Mouse (Mus musculus) heart, postnatal 36 days (tissue): ENCODE measurements around the gene Dazap1. TPM values are rescaled to one million over a fixed set of nuclear protein-coding genes. Genes with fewer than 3 reads are reported as not detected.

Experiments
- DNase-seq, 2 experiments: peaks; one replicate each; pipeline ENCODE4 v3.0.0; 2021 to 2022
- intact Hi-C: fragments of 180-260 bp; cut with DNase I; formaldehyde crosslinking; loops from one replicate; pipeline ENCODE4 v1.15.1; 2025
- total RNA-seq, 2 experiments: library from RNA; stranded (reverse); gene quantifications; 2 replicates each; pipeline ENCODE4 v1.2.3; 2021

Dazap1 gene
- total RNA-seq, 2 experiments from 2014 or later: 57.7 to 58.5 TPM

GRCm38 (mm10) chr10:80270099-80270498 lies 8.8 kb downstream of the Dazap1 start:
- no peak for DNase-seq
- intact Hi-C loops: no loop called here

DNA sequence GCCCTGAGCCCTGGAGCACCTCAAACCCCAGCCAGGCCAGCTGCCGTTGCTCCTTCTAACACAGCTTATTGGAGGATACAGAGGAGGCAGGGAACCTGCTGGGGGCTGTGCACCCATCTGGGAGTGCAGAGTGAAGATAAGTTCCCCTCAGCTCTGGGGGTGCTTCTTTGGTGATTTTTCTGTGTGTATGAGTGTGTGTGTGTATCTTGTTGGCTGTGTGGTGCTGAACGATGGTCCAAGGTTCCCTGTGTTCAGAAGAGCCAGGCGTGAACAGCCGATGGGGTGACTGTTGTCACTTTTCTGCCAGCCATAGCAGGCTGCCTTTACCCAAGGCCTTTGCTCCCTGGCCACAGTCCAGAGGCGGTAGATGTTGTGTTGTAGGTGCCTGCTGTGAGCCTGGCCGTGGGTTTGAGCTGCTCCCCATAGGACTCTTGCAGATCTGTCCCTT lies 9.5 kb downstream of the Dazap1 start:
- no peak for DNase-seq
- intact Hi-C loops: no loop called here

GRCm38 (mm10) chr10:80271186-80271843 lies 10.0 kb downstream of the Dazap1 start:
- intact Hi-C loops: no loop called here

DNA sequence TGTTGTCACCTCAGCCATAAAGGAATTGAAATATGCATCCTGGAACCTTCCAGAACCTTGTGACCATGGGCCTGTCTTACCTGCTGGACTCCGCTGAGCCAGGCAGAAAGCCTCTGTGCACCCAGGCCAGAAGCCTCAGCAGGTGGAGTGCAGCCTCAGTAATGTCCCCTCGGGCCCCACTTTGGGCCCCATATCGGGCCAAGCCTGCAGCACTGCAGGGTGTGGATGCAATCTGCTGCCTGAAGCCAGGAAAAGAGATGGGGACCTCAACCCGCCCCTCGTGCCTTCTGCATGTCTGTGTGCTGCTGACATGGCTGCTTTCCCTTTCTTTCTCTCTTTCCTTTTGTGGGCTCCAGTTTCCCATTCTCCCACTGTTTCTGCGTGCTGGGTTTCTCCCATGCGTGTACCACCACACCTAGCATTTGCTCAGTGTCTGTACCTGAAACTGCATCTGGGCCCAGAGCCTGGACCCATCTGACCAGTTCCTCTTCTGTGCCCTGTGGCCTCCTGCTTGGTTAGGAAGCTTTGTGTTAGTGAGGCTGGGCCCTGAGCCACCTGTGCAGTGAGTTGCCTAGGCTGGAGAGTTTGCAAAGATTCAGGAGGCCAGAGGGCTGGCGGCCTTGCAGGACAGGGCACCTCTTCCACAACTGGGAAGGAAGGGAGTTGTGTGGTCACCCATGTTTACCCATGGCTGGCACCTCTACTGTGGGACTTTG lies 10.7 kb downstream of the Dazap1 start:
- intact Hi-C loops: no loop called here
- no peak for DNase-seq

More at GRCm38 (mm10) chr10:80271186-80271843, 10.0 kb downstream of the Dazap1 start:
- DNase-seq: no peak

- no peak for DNase-seq
- intact Hi-C loops: no loop called here
These were observed 12.6 kb downstream of the Dazap1 start for GRCm38 (mm10) chr10:80273847-80274246.

GRCm38 (mm10) chr10:80276238-80276637 lies 15.0 kb downstream of the Dazap1 start:
- DNase-seq: no peak
- intact Hi-C loops: no loop called here

GRCm38 (mm10) chr10:80278390-80278789 lies 17.1 kb downstream of the Dazap1 start:
- no peak for DNase-seq
- intact Hi-C loops: no loop called here

DNA sequence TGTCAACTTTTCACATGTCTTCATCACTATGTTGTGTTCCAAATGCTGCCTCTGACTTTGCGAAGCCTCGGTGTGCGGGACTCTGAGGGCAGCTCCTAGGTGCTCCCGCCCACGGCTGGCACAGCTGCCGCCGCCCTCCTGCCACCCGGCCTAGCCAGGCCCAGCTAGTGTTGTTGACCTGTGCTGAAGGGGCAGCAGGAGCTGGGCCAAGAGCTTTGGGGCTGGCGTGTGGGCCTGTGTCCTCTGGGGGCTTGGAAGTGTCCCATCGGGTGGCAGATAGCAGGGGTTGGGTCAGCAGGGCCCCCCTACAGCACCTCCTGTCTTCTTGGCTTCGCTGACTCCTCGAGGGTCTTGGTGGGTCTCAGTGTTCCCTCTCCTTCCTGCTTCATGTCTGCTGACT lies 18.0 kb downstream of the Dazap1 start:
- no peak for DNase-seq
- intact Hi-C loops: no loop called here

DNA sequence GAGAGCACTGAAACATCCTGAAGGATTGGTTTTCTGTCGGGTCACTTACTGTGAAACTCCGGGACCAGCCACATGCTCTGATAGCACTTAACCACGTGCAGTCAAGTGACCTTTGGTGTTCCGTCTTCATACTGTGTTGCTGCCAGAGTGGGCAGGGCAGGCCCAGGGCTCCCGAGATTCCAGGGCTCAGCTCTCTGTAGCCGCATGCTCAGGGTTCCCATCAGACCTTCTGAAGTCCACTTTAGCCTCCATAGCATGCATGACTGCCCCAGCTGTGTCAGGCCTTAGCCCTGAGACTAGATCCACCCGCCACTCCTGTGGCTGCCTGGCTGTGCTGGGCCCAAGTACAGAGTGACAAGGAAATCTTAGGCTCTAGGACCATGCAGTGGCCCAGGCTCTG lies 20.0 kb downstream of the Dazap1 start:
- intact Hi-C loops: no loop called here
- DNase-seq: no peak

DNA sequence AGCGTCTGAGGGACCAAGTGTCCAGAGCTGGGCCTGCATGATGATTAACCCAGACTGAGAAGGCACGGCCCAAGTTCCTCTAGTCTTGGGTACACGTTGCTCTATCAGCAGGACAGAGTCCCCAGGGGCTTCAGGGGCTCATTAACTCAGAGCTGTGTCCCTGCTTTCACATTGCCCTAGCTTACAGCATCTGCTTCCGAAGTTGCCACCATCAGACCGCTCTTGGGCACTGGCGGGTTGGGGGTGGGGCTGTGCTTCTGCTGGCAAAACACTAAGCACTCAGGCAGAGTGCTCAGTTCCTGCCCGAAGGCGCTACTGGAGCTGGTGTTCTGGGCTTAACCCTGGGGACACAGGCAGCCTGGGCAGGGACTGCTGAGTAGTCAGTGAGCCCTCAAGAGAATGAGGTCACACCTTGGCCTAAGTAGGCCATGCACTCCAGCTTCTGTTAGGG lies 20.7 kb downstream of the Dazap1 start:
- peak in 1 of 2 experiments; percentile 37 for DNase-seq
- intact Hi-C loops: no loop called here

DNA sequence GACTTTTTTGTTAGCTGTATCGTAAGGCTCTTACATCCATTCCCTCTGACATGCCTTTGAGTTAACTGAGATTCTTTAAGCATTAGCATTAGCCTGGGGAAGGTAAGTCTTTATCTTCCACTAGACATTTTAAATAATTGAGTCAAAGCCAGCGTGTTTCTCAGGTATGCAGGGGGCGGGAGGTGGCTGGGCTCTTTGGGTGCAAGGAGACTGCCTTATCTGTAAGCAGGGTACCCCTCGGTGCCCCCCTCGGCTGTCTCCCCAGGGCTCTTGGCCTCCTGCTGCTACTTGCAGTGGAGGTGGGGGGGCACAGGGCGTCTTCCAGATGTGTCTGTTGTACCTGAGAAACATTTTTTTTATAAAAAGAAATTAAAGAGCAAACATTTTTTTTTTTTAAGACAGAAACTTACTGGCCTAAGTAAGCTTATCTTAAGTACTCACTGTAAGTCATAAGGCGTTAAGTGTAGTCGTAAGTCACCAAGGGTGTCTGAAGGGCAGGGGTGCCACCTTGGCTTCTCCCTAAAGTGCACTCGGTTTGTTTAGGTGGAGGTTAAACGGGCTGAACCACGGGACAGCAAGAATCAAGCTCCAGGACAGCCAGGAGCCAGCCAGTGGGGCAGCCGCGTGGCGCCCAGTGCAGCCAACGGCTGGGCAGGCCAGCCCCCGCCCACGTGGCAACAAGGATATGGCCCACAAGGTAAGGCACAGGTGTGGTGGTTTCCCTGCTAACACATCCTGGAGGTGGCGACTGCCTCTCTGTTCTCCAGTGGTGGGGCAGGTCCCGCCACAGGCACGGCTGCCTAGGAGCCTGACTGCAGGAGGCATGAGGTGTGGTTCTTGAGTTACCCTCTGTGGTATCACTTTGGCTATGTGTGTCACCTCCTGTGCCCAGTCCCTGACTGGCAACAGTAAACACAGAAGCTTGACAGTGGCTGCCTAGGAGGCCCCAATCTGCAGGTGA lies 21.5 kb downstream of the Dazap1 start:
- DNase-seq: no peak
- intact Hi-C loops: no loop called here

- intact Hi-C loops: no loop called here
- no peak for DNase-seq
These were observed 24.2 kb downstream of the Dazap1 start for GRCm38 (mm10) chr10:80285222-80286070.

DNA sequence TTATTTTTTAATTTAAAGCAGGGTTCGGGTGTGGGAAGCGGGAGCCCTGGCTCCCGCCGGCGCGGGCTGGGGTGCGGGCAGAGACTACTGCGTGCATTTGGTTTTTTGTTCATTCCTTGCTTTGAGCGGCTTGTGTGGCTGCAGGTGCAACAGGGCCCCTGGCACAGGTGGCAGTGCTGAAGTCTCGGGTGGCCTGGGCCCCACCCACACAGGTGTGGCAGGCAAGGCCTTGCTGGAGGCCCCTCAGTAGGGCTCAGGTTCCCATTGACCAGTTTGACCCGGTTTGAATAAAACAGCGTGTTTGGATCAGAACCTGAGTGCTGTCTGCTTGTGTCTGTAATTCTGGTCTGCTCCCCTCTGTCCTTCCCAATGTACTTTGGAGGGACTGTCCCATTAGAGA lies 26.8 kb downstream of the Dazap1 start:
- DNase-seq: no peak
- intact Hi-C loops: no loop called here

- intact Hi-C loops: no loop called here
- DNase-seq: no peak
These were observed 27.4 kb downstream of the Dazap1 start for GRCm38 (mm10) chr10:80288657-80289056.

GRCm38 (mm10) chr10:80292251-80293146 lies 31.2 kb downstream of the Dazap1 start, which contains the start of gene Rps15:
Gene Rps15 (plus strand): TSS chr10:80292453.
- peak; percentile 94 for DNase-seq
- intact Hi-C loops: no loop called here

DNA sequence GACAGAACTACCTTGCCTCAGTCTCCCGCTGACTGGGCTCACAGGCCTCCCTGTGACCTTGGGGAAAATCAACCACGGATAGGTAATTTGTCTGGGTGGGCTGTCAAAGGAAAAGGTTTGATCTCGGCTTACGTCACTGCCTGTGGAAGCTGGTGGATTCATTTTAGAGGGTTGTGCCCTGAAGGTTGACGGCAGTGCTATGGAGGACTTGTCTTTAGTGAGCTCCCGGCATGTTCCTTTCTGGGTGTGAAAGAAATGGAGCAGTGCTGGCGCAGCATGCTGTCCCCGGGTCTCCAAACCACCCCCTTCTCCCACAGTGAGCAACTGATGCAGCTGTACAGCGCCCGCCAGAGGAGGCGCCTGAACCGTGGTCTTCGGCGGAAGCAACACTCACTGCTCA lies 32.0 kb downstream of the Dazap1 start:
- no peak for DNase-seq
- intact Hi-C loops: no loop called here

GRCm38 (mm10) chr10:80294311-80294710 lies 33.0 kb downstream of the Dazap1 start:
- no peak for DNase-seq
- intact Hi-C loops: loop anchor here (2.0 kb wide), 1 partner anchor 26 kb away; the partner anchor contains the start of gene 2310011J03Rik

- intact Hi-C loops: loop anchor here (1.0 to 2.0 kb wide), 3 partner anchors 26 to 79 kb away; partner anchors contain the start of genes 2310011J03Rik and Adamtsl5
- no peak for DNase-seq
These were observed 33.6 kb downstream of the Dazap1 start for GRCm38 (mm10) chr10:80294788-80295303.
